Mouse (Mus musculus) layer of hippocampus, adult 18-20 months (tissue): ENCODE results near the gene Pts. TPM values are rescaled to one million over a fixed set of nuclear protein-coding genes. Genes with fewer than 3 reads are reported as not detected.

Experiments
- DNase-seq, 2 experiments: peaks; one replicate each; pipeline ENCODE4 v3.0.0; 2022; ENCODE audit warnings: low spot score in 2 of 2
- total RNA-seq, 2 experiments: library from RNA; stranded (reverse); gene quantifications; 2 replicates each; pipeline ENCODE4 v1.2.3; 2021

Gene Pts
- total RNA-seq, 2 experiments from 2014 or later = 30.7 to 36.7 TPM

- DNase-seq = no peak
Measured at GRCm38 (mm10) chr9:50533328-50533727, 4.8 kb upstream of the Pts start.

DNA sequence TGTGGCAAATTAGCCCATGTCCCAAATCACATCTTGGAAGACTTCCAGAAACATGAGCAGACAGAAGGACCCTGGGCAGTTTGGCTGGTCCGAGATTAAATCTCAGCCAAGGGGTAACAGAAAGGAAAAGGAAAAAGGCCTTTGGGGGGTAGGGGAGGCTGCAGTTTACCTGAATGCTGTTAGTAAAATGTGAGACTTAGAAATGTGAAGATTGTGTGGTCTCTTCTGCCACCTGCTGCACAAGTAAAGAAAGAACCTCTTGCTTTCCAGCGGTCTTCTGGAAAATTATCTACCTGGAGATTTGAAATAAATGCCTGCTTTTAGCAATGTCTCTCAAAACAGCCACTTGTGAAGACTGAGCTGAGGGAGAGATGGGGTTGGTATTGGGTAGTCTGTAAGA, 2.4 kb upstream of the Pts start:
- DNase-seq = peak in 1 of 2 experiments; percentile 51

- DNase-seq = no peak
Measured at GRCm38 (mm10) chr9:50527860-50528259, 664 bp downstream of the Pts start.

- DNase-seq = no peak
Measured at GRCm38 (mm10) chr9:50525585-50525984, 2.9 kb downstream of the Pts start.

- DNase-seq = no peak
Measured at GRCm38 (mm10) chr9:50524936-50525335, 3.6 kb downstream of the Pts start.

DNA sequence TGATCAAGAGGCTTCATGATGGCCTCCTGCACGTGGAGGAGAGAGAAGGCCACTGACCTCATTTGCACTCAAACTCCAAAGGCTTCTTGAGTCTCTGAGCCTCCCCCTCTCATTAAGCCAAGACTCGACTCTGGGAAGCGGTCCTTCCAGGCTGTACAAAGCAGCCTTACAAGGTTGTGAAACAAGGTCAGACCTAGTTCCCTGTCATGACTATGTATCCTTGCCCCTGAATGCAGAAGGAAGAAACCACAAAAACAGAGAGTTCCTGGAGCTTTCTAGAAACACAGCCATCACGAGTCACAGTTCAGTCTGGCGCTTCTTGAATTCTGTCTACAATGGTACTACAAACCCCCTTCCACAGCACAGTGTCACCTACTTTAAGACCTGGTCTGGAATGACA, 6.0 kb downstream of the Pts start:
- DNase-seq = no peak

DNA sequence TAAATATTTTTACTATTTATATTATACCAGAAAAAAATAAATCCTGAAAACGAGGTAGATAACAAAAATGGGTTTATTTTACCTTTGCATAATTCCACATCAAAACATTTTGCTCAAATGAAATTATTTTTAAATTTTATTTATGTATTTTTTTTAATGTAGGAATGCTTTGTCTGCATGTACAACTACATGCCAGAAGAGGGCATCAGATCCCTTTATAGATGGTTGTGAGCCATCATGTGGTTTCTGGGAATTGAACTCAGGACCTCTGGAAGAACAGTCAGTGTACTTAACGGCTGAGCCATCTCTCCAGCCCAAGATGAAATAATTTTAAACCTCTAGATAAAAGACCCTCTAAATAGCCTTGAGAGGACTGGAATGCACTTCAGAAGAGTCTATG, 7.0 kb downstream of the Pts start:
- DNase-seq = no peak

GRCm38 (mm10) chr9:50520748-50521147, 7.8 kb downstream of the Pts start:
- DNase-seq = no peak

DNA sequence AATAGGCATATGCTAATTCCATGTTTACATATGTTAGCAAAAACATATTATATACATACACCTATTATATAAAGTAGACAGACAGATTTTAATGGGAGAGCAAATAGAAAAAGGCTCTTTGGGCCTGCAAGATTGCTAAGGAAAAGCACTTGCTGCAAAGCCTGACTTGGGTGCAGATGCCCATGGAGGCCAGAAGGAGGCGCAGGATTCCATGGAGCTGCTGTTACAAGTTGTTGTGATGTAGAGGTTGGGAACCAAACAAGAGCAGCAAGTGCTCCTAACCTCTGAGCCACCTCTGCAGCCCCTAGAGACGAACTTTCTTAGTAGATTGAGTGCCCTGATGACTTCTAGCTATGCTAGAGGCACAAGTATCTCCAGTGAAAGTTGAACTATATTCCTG, 9.7 kb downstream of the Pts start:
- DNase-seq = no peak

DNA sequence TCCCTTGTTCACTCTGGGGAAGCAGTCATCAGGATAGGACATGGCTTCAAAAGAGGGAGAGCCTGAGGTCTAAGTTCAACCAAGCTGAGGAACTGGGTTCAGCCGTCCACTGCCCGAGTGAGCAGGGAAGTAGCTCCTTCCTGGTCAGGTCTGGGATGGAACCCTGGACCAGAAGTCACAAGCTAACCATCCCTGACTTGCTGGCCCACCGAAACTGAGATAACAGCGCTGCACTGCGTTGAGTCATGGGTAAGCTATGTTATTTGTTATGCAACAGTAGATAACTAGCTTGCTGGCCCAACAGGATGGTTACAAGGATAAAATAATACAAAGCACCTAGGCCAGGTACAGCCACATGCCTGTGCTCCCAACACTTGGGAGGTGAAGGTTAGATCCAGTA, 13.1 kb downstream of the Pts start:
- no peak for DNase-seq

DNA sequence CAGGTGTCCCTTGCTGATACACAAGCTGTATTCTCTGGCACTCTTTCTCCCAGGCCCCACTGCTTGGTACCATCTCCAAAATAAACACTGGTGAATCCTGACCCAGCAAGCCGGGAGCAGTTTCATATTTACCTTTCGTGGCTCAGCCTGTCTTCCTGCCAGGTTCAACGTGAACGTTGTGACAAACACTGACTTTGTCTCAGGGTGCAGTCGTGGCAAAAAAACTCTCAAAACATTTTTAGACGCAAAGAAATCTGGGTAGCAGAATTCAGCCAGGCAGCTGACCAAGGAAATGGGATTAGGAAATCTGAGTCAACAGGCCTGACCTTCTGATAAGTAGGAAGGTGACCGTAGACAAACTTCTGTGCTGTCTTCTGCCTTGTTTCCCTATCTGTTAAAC, 21.0 kb downstream of the Pts start:
- DNase-seq = no peak

GRCm38 (mm10) chr9:50505405-50505804, 23.1 kb downstream of the Pts start:
- no peak for DNase-seq

GRCm38 (mm10) chr9:50502949-50503348, 25.6 kb downstream of the Pts start:
- DNase-seq = no peak

GRCm38 (mm10) chr9:50500974-50501501, 27.5 kb downstream of the Pts start:
- DNase-seq = peak in 1 of 2 experiments; percentile 5

DNA sequence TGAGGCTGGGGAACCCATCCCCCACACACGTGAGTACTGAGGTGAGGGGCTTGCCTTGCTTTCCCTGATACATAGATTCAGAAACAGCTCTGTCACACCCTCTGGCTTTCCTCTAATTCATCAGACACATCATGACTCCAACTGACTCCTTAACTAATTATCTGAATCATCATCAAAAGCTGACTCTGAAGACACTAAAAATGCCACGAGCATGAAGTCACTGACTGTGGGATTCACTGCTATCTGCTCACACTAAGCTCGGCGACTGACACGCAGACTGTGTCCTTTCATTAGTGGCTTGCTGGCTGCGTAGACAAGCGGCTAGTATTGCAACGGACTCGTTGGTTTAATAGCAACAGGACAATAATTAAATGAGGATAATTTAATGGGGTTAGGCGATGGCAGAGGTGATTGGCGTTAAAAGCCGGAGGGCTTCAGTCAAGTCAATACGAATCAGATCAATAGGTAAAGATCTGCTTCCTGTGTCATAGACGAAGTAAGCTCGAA, 28.0 kb downstream of the Pts start:
- DNase-seq = no peak

GRCm38 (mm10) chr9:50499781-50500180, 28.7 kb downstream of the Pts start:
- DNase-seq = no peak

GRCm38 (mm10) chr9:50498815-50499214, 29.7 kb downstream of the Pts start:
- DNase-seq = no peak

GRCm38 (mm10) chr9:50497536-50497935, 31.0 kb downstream of the Pts start:
- DNase-seq = no peak

DNA sequence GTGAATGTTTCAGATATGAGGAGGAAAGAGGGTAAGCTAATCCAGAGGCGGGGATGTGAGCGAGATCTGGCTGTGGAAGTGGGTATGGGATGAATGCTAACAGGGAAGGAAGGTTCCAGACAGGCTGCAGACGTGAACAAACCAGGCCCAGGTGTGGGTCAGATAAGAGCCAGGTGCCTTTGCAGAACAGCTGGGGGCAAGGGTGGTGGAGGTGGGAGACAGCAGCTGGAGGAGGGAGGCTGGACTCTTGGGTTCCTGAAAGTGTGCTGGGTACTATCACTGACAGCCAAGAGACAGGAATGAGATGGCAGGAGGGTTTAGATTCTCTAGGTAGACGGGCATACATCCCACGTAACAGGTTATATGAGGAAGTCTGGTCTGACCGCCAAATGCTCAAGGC, 31.4 kb downstream of the Pts start:
- no peak for DNase-seq

GRCm38 (mm10) chr9:50496546-50496945, 32.0 kb downstream of the Pts start:
- DNase-seq = no peak

GRCm38 (mm10) chr9:50496151-50496505, 32.4 kb downstream of the Pts start:
- no peak for DNase-seq

- no peak for DNase-seq
Measured at GRCm38 (mm10) chr9:50495405-50496150, 32.9 kb downstream of the Pts start.

- no peak for DNase-seq
Measured at GRCm38 (mm10) chr9:50494311-50494710, 34.2 kb downstream of the Pts start, which contains the start of gene Plet1. Plet1 (plus strand) TSS chr9:50494525.
